Mouse (Mus musculus): ENCODE results near the gene Cep70. TPM values are rescaled to one million over a fixed set of nuclear protein-coding genes. Genes with fewer than 3 reads are reported as not detected.

Gene Cep70
- polyA plus RNA-seq, 1 experiment: 15.4 TPM

- H3K4me1 ChIP-seq (ENCODE audit: control insufficient read depth, insufficient read depth, low read length): no peaks in the 10 kb centered on the region
- no peaks in the 10 kb centered on the region for H3K27me3 ChIP-seq (ENCODE audit: control insufficient read depth, insufficient read depth, low read length)
- no peak overlapping the region for H3K27ac ChIP-seq (ENCODE audit: insufficient read depth, low read length)
- H3K4me3 ChIP-seq (replicated peaks; ENCODE audit: insufficient read depth, low read depth, low read length): no peak overlapping the region
- 84% methylated on average over 10 of the region's 10 CpGs for WGBS
- TF ChIP-seq CTCF (IDR thresholded peaks at IDR 0.05; ENCODE audit: borderline replicate concordance, insufficient read depth, low read depth, low read length) (no peak), POLR2A (IDR thresholded peaks at IDR 0.05; ENCODE audit: borderline replicate concordance, insufficient read depth, low read length) (no peak)
- DNase-seq: no peak
These were observed 4.9 kb upstream of the Cep70 start for GRCm38 (mm10) chr9:99238276-99238675.

- Histone ChIP-seq H3K27ac (ENCODE audit: insufficient read depth, low read length) (no peak overlapping the region), H3K4me1 (ENCODE audit: control insufficient read depth, insufficient read depth, low read length) (no peaks in the 10 kb centered on the region; the same call in 1 of the 2 replicates), H3K4me3 (replicated peaks; ENCODE audit: insufficient read depth, low read depth, low read length) (no peak overlapping the region), H3K27me3 (ENCODE audit: control insufficient read depth, insufficient read depth, low read length) (no peaks in the 10 kb centered on the region)
- DNase-seq: no peak
- TF ChIP-seq CTCF (IDR thresholded peaks at IDR 0.05; ENCODE audit: borderline replicate concordance, insufficient read depth, low read depth, low read length) (no peak), POLR2A (IDR thresholded peaks at IDR 0.05; ENCODE audit: borderline replicate concordance, insufficient read depth, low read length) (no peak)
- 42% methylated on average over 1 of the region's 1 CpGs for WGBS
These were observed 3.9 kb upstream of the Cep70 start for GRCm38 (mm10) chr9:99239256-99239655.

GRCm38 (mm10) chr9:99240571-99240970, 2.6 kb upstream of the Cep70 start:
- Histone ChIP-seq H3K4me1 (ENCODE audit: control insufficient read depth, insufficient read depth, low read length) (no peaks in the 10 kb centered on the region; the same call in 1 of the 2 replicates), H3K27ac (ENCODE audit: insufficient read depth, low read length) (no peak overlapping the region), H3K27me3 (ENCODE audit: control insufficient read depth, insufficient read depth, low read length) (no peaks in the 10 kb centered on the region), H3K4me3 (replicated peaks; ENCODE audit: insufficient read depth, low read depth, low read length) (no peak overlapping the region)
- no peak for DNase-seq
- TF ChIP-seq POLR2A (IDR thresholded peaks at IDR 0.05; ENCODE audit: borderline replicate concordance, insufficient read depth, low read length): no peak
- TF ChIP-seq CTCF (IDR thresholded peaks at IDR 0.05; ENCODE audit: borderline replicate concordance, insufficient read depth, low read depth, low read length): no peak
- 68% methylated on average over 5 of the region's 5 CpGs for WGBS

GRCm38 (mm10) chr9:99242035-99242434, 1.1 kb upstream of the Cep70 start:
- DNase-seq: peak; percentile 49 to 62

GRCm38 (mm10) chr9:99242533-99243189, 506 bp upstream of the Cep70 start:
- TF ChIP-seq CTCF (IDR thresholded peaks at IDR 0.05; ENCODE audit: borderline replicate concordance, insufficient read depth, low read depth, low read length): no peak
- peak overlapping the region; percentile 99 for H3K4me3 ChIP-seq (replicated peaks; ENCODE audit: insufficient read depth, low read depth, low read length)
- 8% methylated on average over 17 of the region's 17 CpGs for WGBS
- no peaks in the 10 kb centered on the region; the same call in 1 of the 2 replicates for H3K4me1 ChIP-seq (ENCODE audit: control insufficient read depth, insufficient read depth, low read length)
- peak in 1 of 2 experiments; percentile 12 for DNase-seq
- H3K27me3 ChIP-seq (ENCODE audit: control insufficient read depth, insufficient read depth, low read length): no peaks in the 10 kb centered on the region
- H3K27ac ChIP-seq (ENCODE audit: insufficient read depth, low read length): no peak overlapping the region

More at GRCm38 (mm10) chr9:99242035-99242434, 1.1 kb upstream of the Cep70 start:
- Histone ChIP-seq H3K27ac (ENCODE audit: insufficient read depth, low read length) (no peak overlapping the region), H3K4me1 (ENCODE audit: control insufficient read depth, insufficient read depth, low read length) (no peaks in the 10 kb centered on the region; the same call in 1 of the 2 replicates), H3K27me3 (ENCODE audit: control insufficient read depth, insufficient read depth, low read length) (no peaks in the 10 kb centered on the region), H3K4me3 (replicated peaks; ENCODE audit: insufficient read depth, low read depth, low read length) (no peak overlapping the region)
- TF ChIP-seq POLR2A (IDR thresholded peaks at IDR 0.05; ENCODE audit: borderline replicate concordance, insufficient read depth, low read length): no peak
- TF ChIP-seq CTCF (IDR thresholded peaks at IDR 0.05; ENCODE audit: borderline replicate concordance, insufficient read depth, low read depth, low read length): peak; percentile 80
- under 1% methylated on average over 7 of the region's 7 CpGs for WGBS

- Histone ChIP-seq H3K27ac (ENCODE audit: insufficient read depth, low read length) (0 out of 2 replicates have a peak overlapping the region, but pooled peaks have one; percentile 25), H3K4me3 (replicated peaks; ENCODE audit: insufficient read depth, low read depth, low read length) (peak overlapping the region; percentile 99), H3K27me3 (ENCODE audit: control insufficient read depth, insufficient read depth, low read length) (no peaks in the 10 kb centered on the region), H3K4me1 (ENCODE audit: control insufficient read depth, insufficient read depth, low read length) (no peaks in the 10 kb centered on the region; the same call in 1 of the 2 replicates)
- TF ChIP-seq CTCF (IDR thresholded peaks at IDR 0.05; ENCODE audit: borderline replicate concordance, insufficient read depth, low read depth, low read length) (no peak), POLR2A (IDR thresholded peaks at IDR 0.05; ENCODE audit: borderline replicate concordance, insufficient read depth, low read length) (no peak)
- peak; percentile 18 to 25 for DNase-seq
- 1% methylated on average over 10 of the region's 10 CpGs for WGBS
These were observed 727 bp downstream of the Cep70 start for GRCm38 (mm10) chr9:99243895-99244293.

- H3K27ac ChIP-seq (ENCODE audit: insufficient read depth, low read length): no peak overlapping the region
- no peaks in the 10 kb centered on the region for H3K27me3 ChIP-seq (ENCODE audit: control insufficient read depth, insufficient read depth, low read length)
- DNase-seq: no peak
- H3K4me1 ChIP-seq (ENCODE audit: control insufficient read depth, insufficient read depth, low read length): no peaks in the 10 kb centered on the region; the same call in 1 of the 2 replicates
- no peak for TF ChIP-seq POLR2A (IDR thresholded peaks at IDR 0.05; ENCODE audit: borderline replicate concordance, insufficient read depth, low read length)
- TF ChIP-seq CTCF (IDR thresholded peaks at IDR 0.05; ENCODE audit: borderline replicate concordance, insufficient read depth, low read depth, low read length): no peak
- H3K4me3 ChIP-seq (replicated peaks; ENCODE audit: insufficient read depth, low read depth, low read length): no peak overlapping the region
- 55% methylated on average over 8 of the region's 8 CpGs for WGBS
These were observed 5.1 kb downstream of the Cep70 start for GRCm38 (mm10) chr9:99248304-99248703.

GRCm38 (mm10) chr9:99248906-99249305, 5.7 kb downstream of the Cep70 start:
- H3K4me3 ChIP-seq (replicated peaks; ENCODE audit: insufficient read depth, low read depth, low read length): no peak overlapping the region
- H3K4me1 ChIP-seq (ENCODE audit: control insufficient read depth, insufficient read depth, low read length): no peaks in the 10 kb centered on the region; the same call in 1 of the 2 replicates
- no peaks in the 10 kb centered on the region for H3K27me3 ChIP-seq (ENCODE audit: control insufficient read depth, insufficient read depth, low read length)
- H3K27ac ChIP-seq (ENCODE audit: insufficient read depth, low read length): no peak overlapping the region
- no peak for DNase-seq
- no peak for TF ChIP-seq POLR2A (IDR thresholded peaks at IDR 0.05; ENCODE audit: borderline replicate concordance, insufficient read depth, low read length)
- TF ChIP-seq CTCF (IDR thresholded peaks at IDR 0.05; ENCODE audit: borderline replicate concordance, insufficient read depth, low read depth, low read length): no peak
- WGBS: 98% methylated on average over 4 of the region's 4 CpGs
